Mouse (Mus musculus) liver, embryonic 14.5 days (tissue): ENCODE measurements around the gene Ccdc59.

Experiments used
- CTCF ChIP-seq: IDR thresholded peaks from 2 replicates; pipeline ENCODE4 v1.5.1; 2016; ENCODE audit warnings: antibody characterized with exemption, low read depth, control low read depth
- EP300 ChIP-seq: IDR thresholded peaks from 2 replicates; pipeline ENCODE4 v1.6.1; 2016; ENCODE audit warnings: antibody characterized with exemption, low read depth

DNA sequence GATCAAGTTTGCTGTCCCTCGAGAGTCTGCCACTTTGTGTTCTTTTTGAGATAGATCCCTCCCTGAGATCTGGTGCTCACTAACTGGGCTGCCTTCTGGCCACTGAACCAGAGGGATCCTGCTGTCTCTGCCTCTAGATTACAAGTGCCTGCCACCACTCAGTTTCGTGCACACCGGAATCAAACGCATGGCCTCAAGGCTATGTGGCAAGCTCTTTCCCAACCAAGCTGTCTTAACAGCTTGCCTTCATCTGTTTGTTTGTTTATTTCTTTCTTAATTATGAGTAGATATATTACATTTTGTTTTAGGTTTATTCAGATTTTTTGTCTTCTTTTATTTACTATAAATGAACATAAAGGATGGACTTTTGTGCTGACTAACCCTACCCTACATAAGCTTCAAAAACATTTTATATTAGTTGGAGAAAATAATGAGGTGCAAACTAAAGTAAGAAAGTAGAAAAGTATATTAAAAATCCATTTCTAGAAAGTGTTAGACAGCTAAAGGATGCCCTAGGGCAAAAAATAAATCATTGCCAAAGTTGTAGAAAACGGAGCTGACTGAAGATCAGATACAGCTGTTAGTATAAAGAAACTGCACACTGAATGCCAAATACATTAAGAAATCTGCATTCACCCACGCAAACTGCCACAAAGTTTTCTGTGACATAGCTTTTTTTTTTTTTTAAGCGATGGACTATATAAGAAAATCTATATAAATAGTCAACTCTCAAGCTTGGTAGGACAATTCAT, 34.4 kb upstream of the Ccdc59 start:
- TF ChIP-seq CTCF (no peak), EP300 (no peak)
